Mouse (Mus musculus): Measurements from ENCODE around the gene Plcl2.
"Not testable (repeated sequence)": the region's sequence is repeated elsewhere in the genome, so short reads cannot be mapped to it uniquely, and the experiment has no call there.

GRCm38 (mm10) chr17:50698410-50698809 is 189.2 kb downstream of the Plcl2 start:
- not testable (repeated sequence) for TF ChIP-seq GATA1 (IDR thresholded peaks at IDR 0.05; ENCODE audit: borderline replicate concordance, low read length); FLI1 (IDR thresholded peaks at IDR 0.05; ENCODE audit: low read length)
